Mouse (Mus musculus): ENCODE measurements around the gene Eif2a. TPM values are rescaled to one million over a fixed set of nuclear protein-coding genes. Genes with fewer than 3 reads are reported as not detected.

Eif2a gene
- total RNA-seq (2012; rRNA removed): 63.5 and 88.9 TPM in 2 replicates

DNA sequence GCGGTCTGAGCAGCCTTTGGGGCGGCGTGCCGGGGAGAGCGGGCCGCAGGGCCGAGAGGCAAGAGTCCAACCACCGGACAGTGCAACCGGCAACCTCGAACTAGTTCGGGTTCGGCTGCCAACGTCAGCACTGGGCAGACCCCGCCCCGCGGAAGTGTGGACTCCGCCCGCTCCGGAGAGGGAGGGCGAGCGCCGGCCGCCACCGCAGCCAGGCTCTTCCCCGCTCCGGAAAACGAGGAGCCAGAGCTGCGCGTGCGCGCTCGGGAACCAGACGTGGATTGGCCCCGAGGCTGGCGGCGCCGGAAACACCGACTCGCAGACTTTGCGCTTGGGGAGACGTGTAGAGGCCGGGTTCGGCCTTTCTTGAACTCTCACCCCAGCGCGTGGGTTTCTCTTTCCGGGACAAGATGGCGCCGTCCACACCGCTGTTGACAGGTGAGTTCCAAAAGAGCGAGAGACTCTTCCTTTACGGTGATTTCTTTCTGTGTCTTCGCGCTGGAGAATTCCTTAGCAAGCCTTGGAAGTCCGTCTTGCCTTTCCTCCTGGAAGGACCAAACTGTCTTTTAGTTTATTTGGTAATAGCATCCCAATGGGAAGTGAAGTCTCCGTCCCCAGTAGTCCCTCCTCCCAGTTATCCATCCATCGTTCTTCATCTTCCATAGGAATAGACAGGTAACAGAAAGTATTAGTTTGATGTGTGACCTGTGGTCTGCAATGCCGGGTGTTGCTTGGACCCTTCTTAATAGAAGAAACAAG is at the start of gene Eif2a, which contains the start of gene Serp1:
Eif2a (plus strand) TSS at position 170 of the 756 bp plus-strand sequence.
Serp1 (minus strand) TSS at position 241 of the 756 bp plus-strand sequence.
- H3K36me3 ChIP-seq (ENCODE audit: control insufficient read depth, insufficient read depth, low read length, poor library complexity, severe bottlenecking): peaks cover 8% of the 10 kb centered on the region
- peak; percentile 92 for DNase-seq (ENCODE audit: low read depth, low spot score)
- H3K9me3 ChIP-seq (ENCODE audit: control insufficient read depth, insufficient read depth, low read depth, low read length): no peaks in the 10 kb centered on the region
- peaks cover 0 to 6% of the 10 kb centered on the region in 2 experiments; a peak in 2 of 4 replicates for H3K4me1 ChIP-seq (ENCODE audit: control insufficient read depth in 2 of 2, insufficient read depth in 2 of 2, low read length in 2 of 2, poor library complexity in 1 of 2)
- peak within 1 kb of the TSS; percentile 86 to 92 for H3K4me3 ChIP-seq (ENCODE audit: insufficient read depth in 1 of 2, low read depth in 1 of 2, low read length in 2 of 2, poor library complexity in 1 of 2, severe bottlenecking in 1 of 2)
- in situ Hi-C loops (cut with MboI; ENCODE audit: low sequenced_read_pairs in 2 of 2, unreplicated experiment in 2 of 2): no loop called here
- peak; percentile 61; the same call in 1 of the 2 replicates for TF ChIP-seq HCFC1 (IDR thresholded peaks at IDR 0.05; ENCODE audit: borderline replicate concordance, insufficient read depth, low read length)
- no peak for TF ChIP-seq ZNF384 (IDR thresholded peaks at IDR 0.05; ENCODE audit: low read depth, low read length)
- H3K9ac ChIP-seq (ENCODE audit: insufficient read depth, low read depth, low read length, poor library complexity, severe bottlenecking): peak within 1 kb of the TSS; percentile 96
- peak within 1 kb of the TSS; percentile 90 for H3K27ac ChIP-seq (ENCODE audit: insufficient read depth, low read depth, low read length, poor library complexity, severe bottlenecking)

DNA sequence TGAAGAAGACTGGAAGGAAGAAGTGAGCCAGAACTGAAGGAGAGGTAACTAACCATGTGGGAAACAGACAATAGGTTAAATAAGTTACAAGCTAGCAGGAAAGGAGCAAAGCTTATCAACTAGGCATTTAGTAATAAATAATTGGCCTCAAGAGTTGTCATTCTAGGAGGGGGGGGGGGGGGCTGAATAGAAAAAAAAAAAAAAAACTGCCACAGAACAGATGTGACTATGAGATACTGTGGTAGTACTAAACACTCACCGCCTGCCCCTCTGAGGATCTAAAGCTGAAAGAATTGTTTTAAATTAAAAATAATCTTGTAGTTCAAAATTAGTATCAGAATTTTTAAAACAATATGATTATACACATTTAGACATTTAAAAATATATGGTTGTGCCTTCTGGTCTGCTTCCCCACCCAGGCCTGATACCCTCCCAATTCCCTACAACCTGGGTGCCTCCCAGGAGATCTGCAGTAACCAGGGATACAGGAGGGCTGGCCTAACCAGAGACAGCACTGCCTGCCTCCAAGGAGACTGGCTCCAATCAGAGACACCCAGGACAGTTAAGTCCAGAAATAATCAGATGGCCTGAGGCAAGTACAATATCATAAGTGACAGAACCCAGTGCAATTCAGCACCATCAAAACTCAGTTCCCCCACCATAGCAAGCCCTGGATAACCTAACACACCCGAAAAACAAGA is 46.7 kb upstream of the Eif2a start:
- no peak for DNase-seq (ENCODE audit: low read depth, low spot score)
- H3K36me3 ChIP-seq (ENCODE audit: control insufficient read depth, insufficient read depth, low read length, poor library complexity, severe bottlenecking): no peaks in the 10 kb centered on the region
- H3K4me3 ChIP-seq (ENCODE audit: insufficient read depth in 1 of 2, low read depth in 1 of 2, low read length in 2 of 2, poor library complexity in 1 of 2, severe bottlenecking in 1 of 2): no peak overlapping the region
- no peaks in the 10 kb centered on the region for H3K9me3 ChIP-seq (ENCODE audit: control insufficient read depth, insufficient read depth, low read depth, low read length)
- in situ Hi-C loops (cut with MboI; ENCODE audit: low sequenced_read_pairs in 2 of 2, unreplicated experiment in 2 of 2): no loop called here
- no peak overlapping the region for H3K27ac ChIP-seq (ENCODE audit: insufficient read depth, low read depth, low read length, poor library complexity, severe bottlenecking)
- TF ChIP-seq CHD2 (IDR thresholded peaks at IDR 0.05; ENCODE audit: low read depth, low read length) (no peak), HCFC1 (IDR thresholded peaks at IDR 0.05; ENCODE audit: borderline replicate concordance, insufficient read depth, low read length) (no peak), ZC3H11A (IDR thresholded peaks at IDR 0.05; ENCODE audit: borderline replicate concordance, low read depth, low read length) (no peak), ZNF384 (IDR thresholded peaks at IDR 0.05; ENCODE audit: low read depth, low read length) (no peak), MAFK (IDR thresholded peaks at IDR 0.05; ENCODE audit: insufficient read depth, low read depth, low read length) (no peak)
- no peaks in the 10 kb centered on the region for H3K4me1 ChIP-seq (ENCODE audit: control insufficient read depth in 2 of 2, insufficient read depth in 2 of 2, low read length in 2 of 2, poor library complexity in 1 of 2)
- no peak overlapping the region for H3K9ac ChIP-seq (ENCODE audit: insufficient read depth, low read depth, low read length, poor library complexity, severe bottlenecking)

DNA sequence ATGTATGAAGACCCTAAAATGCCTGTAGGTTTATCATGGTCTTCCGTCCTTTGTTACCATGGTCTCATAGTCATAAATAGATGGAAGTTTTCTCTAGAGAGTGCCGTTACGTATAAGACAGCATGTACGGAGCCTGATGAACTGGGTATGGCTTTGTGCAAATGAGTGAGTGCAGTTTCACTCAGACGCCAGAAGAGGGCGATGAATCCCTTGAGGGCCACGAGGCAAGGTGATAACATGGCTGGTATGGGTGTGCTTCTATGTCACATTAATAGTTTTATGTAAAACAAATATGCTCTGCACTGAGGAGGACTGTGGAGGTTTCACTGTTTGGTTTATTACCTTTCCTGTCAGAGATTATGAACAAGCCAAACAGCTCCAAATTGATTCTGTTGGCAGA is 39.7 kb upstream of the Eif2a start:
- in situ Hi-C loops (cut with MboI; ENCODE audit: low sequenced_read_pairs in 2 of 2, unreplicated experiment in 2 of 2): no loop called here
- Histone ChIP-seq H3K9ac (ENCODE audit: insufficient read depth, low read depth, low read length, poor library complexity, severe bottlenecking) (no peak overlapping the region), H3K4me1 (ENCODE audit: control insufficient read depth in 2 of 2, insufficient read depth in 2 of 2, low read length in 2 of 2, poor library complexity in 1 of 2) (no peaks in the 10 kb centered on the region), H3K9me3 (ENCODE audit: control insufficient read depth, insufficient read depth, low read depth, low read length) (no peaks in the 10 kb centered on the region), H3K4me3 (ENCODE audit: insufficient read depth in 1 of 2, low read depth in 1 of 2, low read length in 2 of 2, poor library complexity in 1 of 2, severe bottlenecking in 1 of 2) (no peak overlapping the region), H3K36me3 (ENCODE audit: control insufficient read depth, insufficient read depth, low read length, poor library complexity, severe bottlenecking) (no peaks in the 10 kb centered on the region), H3K27ac (ENCODE audit: insufficient read depth, low read depth, low read length, poor library complexity, severe bottlenecking) (no peak overlapping the region)
- TF ChIP-seq ZC3H11A (IDR thresholded peaks at IDR 0.05; ENCODE audit: borderline replicate concordance, low read depth, low read length): peak; percentile 45; the same call in 1 of the 2 replicates
- TF ChIP-seq MAFK (IDR thresholded peaks at IDR 0.05; ENCODE audit: insufficient read depth, low read depth, low read length): no peak
- peak; percentile 52 for DNase-seq (ENCODE audit: low read depth, low spot score)

DNA sequence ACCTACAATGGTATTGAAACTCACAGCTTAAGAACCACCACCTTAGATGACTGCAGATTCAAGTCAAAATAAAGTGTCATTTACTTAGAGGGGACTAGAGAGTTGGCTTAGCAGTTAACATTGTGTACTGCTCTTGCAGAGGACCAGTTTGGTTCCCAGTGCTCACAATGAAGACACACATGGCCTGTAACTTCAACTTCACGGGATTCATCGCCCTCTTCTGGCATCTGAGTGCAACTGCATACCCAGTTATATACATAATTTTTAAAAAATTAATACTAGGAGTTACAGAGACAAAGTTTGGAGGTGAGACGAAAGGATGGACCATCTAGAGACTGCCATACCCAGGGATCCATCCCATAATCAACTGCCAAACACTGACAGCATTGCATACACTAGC is 38.5 kb upstream of the Eif2a start:
- H3K27ac ChIP-seq (ENCODE audit: insufficient read depth, low read depth, low read length, poor library complexity, severe bottlenecking): no peak overlapping the region
- TF ChIP-seq CHD2 (IDR thresholded peaks at IDR 0.05; ENCODE audit: low read depth, low read length) (no peak), MAFK (IDR thresholded peaks at IDR 0.05; ENCODE audit: insufficient read depth, low read depth, low read length) (no peak), HCFC1 (IDR thresholded peaks at IDR 0.05; ENCODE audit: borderline replicate concordance, insufficient read depth, low read length) (no peak), ZNF384 (IDR thresholded peaks at IDR 0.05; ENCODE audit: low read depth, low read length) (no peak)
- H3K36me3 ChIP-seq (ENCODE audit: control insufficient read depth, insufficient read depth, low read length, poor library complexity, severe bottlenecking): no peaks in the 10 kb centered on the region
- in situ Hi-C loops (cut with MboI; ENCODE audit: low sequenced_read_pairs in 2 of 2, unreplicated experiment in 2 of 2): no loop called here
- H3K9ac ChIP-seq (ENCODE audit: insufficient read depth, low read depth, low read length, poor library complexity, severe bottlenecking): no peak overlapping the region
- no peak overlapping the region for H3K4me3 ChIP-seq (ENCODE audit: insufficient read depth in 1 of 2, low read depth in 1 of 2, low read length in 2 of 2, poor library complexity in 1 of 2, severe bottlenecking in 1 of 2)
- no peak for DNase-seq (ENCODE audit: low read depth, low spot score)
- H3K4me1 ChIP-seq (ENCODE audit: control insufficient read depth in 2 of 2, insufficient read depth in 2 of 2, low read length in 2 of 2, poor library complexity in 1 of 2): no peaks in the 10 kb centered on the region
- no peaks in the 10 kb centered on the region for H3K9me3 ChIP-seq (ENCODE audit: control insufficient read depth, insufficient read depth, low read depth, low read length)
